Mouse (Mus musculus) kidney, adult 2 months (tissue): ENCODE results near the gene Itm2a.

Experiments used
- CTCF ChIP-seq: fragments of 200-500 bp; conservative IDR thresholded peaks from 2 replicates; pipeline ENCODE4 v1.5.1; 2011; ENCODE audit warnings: low read depth, mild to moderate bottlenecking, control low read depth, low read length, moderate library complexity, mixed read lengths; ENCODE audit not compliant: insufficient read depth, insufficient read length
- POLR2A ChIP-seq: fragments of 200-500 bp; IDR thresholded peaks from one replicate; pipeline ENCODE4 v1.6.1; 2011; ENCODE audit warnings: low read depth, low read length, control low read depth

GRCm38 (mm10) chrX:107402481-107402880 is 695 bp downstream of the Itm2a start:
- no peak for TF ChIP-seq POLR2A
- no peak for TF ChIP-seq CTCF
